Comparison of ENCODE assay signal across 10 mouse cellular contexts in the genomic region with DNA sequence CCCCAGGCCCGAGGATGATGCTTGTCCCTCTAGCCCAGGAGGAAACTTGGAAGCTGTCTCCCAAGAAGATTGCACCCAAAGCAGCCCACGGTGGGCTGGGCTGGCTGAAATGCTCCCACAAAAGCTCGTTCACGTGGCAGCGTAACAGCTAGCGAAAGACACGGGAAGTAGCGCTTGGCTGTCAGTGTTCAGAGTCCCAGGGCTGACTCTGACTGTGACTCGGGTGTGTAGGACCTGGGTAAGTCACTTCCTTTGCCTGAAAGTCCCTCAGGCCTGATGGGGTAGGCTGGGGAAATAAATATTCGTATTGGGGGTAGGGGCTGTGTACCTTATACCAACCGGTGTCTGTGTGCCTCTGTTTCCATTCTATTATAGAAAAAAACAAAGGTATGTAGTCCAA. TPM values are rescaled to one million over a fixed set of nuclear protein-coding genes. Genes with fewer than 3 reads are reported as not detected.
DNase-seq lines count a peak whose midpoint lies in the region; ATAC-seq and TF ChIP-seq lines count a peak whose summit lies in the region.
"Had no signal": no experiment of that assay in that cellular context is flagged by ENCODE, and none has a peak within 500 bp of the region (broad histone marks: within the 10 kb centered on the region; RNA-seq: fewer than 3 reads in every experiment).

No protein-coding gene starts in this region.

- peaks cover 2 to 17% of the 10 kb centered on the region in 2 experiments; a peak in 3 of 4 replicates for H3K4me1 ChIP-seq in heart, embryonic 14.5 days (ENCODE audit: control insufficient read depth in 2 of 2, insufficient read depth in 2 of 2, low read length in 2 of 2)
- H3K4me1 ChIP-seq in embryonic facial prominence, embryonic 15.5 days = peaks cover 23% of the 10 kb centered on the region
- no peaks in the 10 kb centered on the region for H3K4me1 ChIP-seq in liver, embryonic 14.5 days (replicated peaks; ENCODE audit: control insufficient read depth in 2 of 2, insufficient read depth in 2 of 2, low read length in 1 of 2)

- no peak overlapping the region for H3K9ac ChIP-seq in heart, embryonic 14.5 days (ENCODE audit: low read length)
- no peak overlapping the region for H3K9ac ChIP-seq in embryonic facial prominence, embryonic 15.5 days
- H3K9ac ChIP-seq in liver, embryonic 14.5 days (replicated peaks) = no peak overlapping the region

- no peaks in the 10 kb centered on the region for H3K9me3 ChIP-seq in heart, embryonic 14.5 days (ENCODE audit: control insufficient read depth, low read length)
- H3K9me3 ChIP-seq in embryonic facial prominence, embryonic 15.5 days (replicated peaks) = no peaks in the 10 kb centered on the region
- H3K9me3 ChIP-seq in liver, embryonic 14.5 days (ENCODE audit: control insufficient read depth, low read length) = no peaks in the 10 kb centered on the region

- H3K27me3 ChIP-seq in heart, embryonic 14.5 days (ENCODE audit: control insufficient read depth, insufficient read depth, low read length) = peaks cover 70% of the 10 kb centered on the region
- H3K27me3 ChIP-seq in embryonic facial prominence, embryonic 15.5 days = peaks cover 69% of the 10 kb centered on the region
- peaks cover 49% of the 10 kb centered on the region for H3K27me3 ChIP-seq in liver, embryonic 14.5 days (ENCODE audit: control insufficient read depth, insufficient read depth, low read length)

- no peak for ATAC-seq in heart, embryonic 14.5 days (ENCODE audit: insufficient number of reproducible peaks, insufficient read depth, low FRiP score, low read depth)
- ATAC-seq in embryonic facial prominence, embryonic 15.5 days (ENCODE audit: insufficient number of reproducible peaks, low FRiP score, low TSS enrichment, low read depth) = no peak
- no peak for ATAC-seq in liver, embryonic 14.5 days (ENCODE audit: insufficient read depth)

- TF ChIP-seq CTCF in liver, embryonic 14.5 days (IDR thresholded peaks at IDR 0.05; ENCODE audit: low read depth) = no peak
- TF ChIP-seq CTCF in layer of hippocampus, adult 2 months (conservative IDR thresholded peaks at IDR 0.05) = no peak

- WGBS in heart, embryonic 14.5 days = 9% methylated on average over 11 of the region's 11 CpGs
- WGBS in embryonic facial prominence, embryonic 15.5 days = 11% methylated on average over 11 of the region's 11 CpGs
- 4% methylated on average over 11 of the region's 11 CpGs for WGBS in liver, embryonic 14.5 days (ENCODE audit: insufficient replicate concordance)

- peak overlapping the region in 1 of 2 experiments; percentile 46; a peak in 1 of 4 replicates for H3K4me3 ChIP-seq in heart, embryonic 14.5 days (ENCODE audit: control insufficient read depth in 1 of 2, insufficient read depth in 1 of 2, low read depth in 1 of 2, low read length in 2 of 2)
- peak overlapping the region; percentile 43 for H3K4me3 ChIP-seq in embryonic facial prominence, embryonic 15.5 days (replicated peaks)
- H3K4me3 ChIP-seq in liver, embryonic 14.5 days (ENCODE audit: insufficient read depth in 1 of 2, low read depth in 2 of 2, low read length in 2 of 2) = no peak overlapping the region
- no peak overlapping the region for H3K4me3 ChIP-seq in layer of hippocampus, adult 2 months

- DNase-seq in heart, postnatal 36 days = no peak
- peak; percentile 55 for DNase-seq in CD4-positive helper T cell, adult 2 months (ENCODE audit: low read depth, low spot score)
- no peak for DNase-seq in liver, embryonic 14.5 days (ENCODE audit: low read depth in 3 of 3, low spot score in 3 of 3)
- no peak for DNase-seq in layer of hippocampus, adult 2 months (ENCODE audit: low spot score in 2 of 2)
- DNase-seq in adrenal gland, adult (ENCODE audit: inconsistent age in 2 of 2, low spot score in 1 of 2) = no peak
- DNase-seq in ovary, postnatal 14 days (ENCODE audit: low spot score) = no peak
- DNase-seq: adrenal gland, postnatal 25 days; lung, adult 2 months had no signal

- no peaks in the 10 kb centered on the region for H3K36me3 ChIP-seq in heart, embryonic 14.5 days (ENCODE audit: control insufficient read depth, insufficient read depth, low read length)
- no peaks in the 10 kb centered on the region for H3K36me3 ChIP-seq in embryonic facial prominence, embryonic 15.5 days
- H3K36me3 ChIP-seq in liver, embryonic 14.5 days (replicated peaks; ENCODE audit: control insufficient read depth, insufficient read depth, low read depth) = no peaks in the 10 kb centered on the region

- intact Hi-C loops in heart, postnatal 36 days (cut with DNase I) = no loop called here

- no peak for TF ChIP-seq EP300 in liver, embryonic 14.5 days (IDR thresholded peaks at IDR 0.05; ENCODE audit: low read depth)

- H3K4me2 ChIP-seq in heart, embryonic 14.5 days (ENCODE audit: low read length) = peak overlapping the region; percentile 76
- H3K4me2 ChIP-seq in embryonic facial prominence, embryonic 15.5 days (replicated peaks) = peak overlapping the region; percentile 82
- H3K4me2 ChIP-seq in liver, embryonic 14.5 days (ENCODE audit: low read depth) = peak overlapping the region; percentile 38; the same call in 1 of the 2 replicates

- no peak overlapping the region for H3K27ac ChIP-seq in heart, embryonic 14.5 days (replicated peaks in 1 of 2; ENCODE audit: control insufficient read depth in 1 of 2, insufficient read depth in 1 of 2, low read depth in 2 of 2, low read length in 2 of 2)
- H3K27ac ChIP-seq in embryonic facial prominence, embryonic 15.5 days (replicated peaks) = no peak overlapping the region
- H3K27ac ChIP-seq in liver, embryonic 14.5 days = no peak overlapping the region
- no peak overlapping the region for H3K27ac ChIP-seq in layer of hippocampus, adult 2 months

RNA-seq across cellular contexts. Expression of gene Tbx21, which starts 0.7 kb away (rescaled TPM):
- polyA plus RNA-seq in heart, embryonic 14.5 days (2014; fragmentation: Nextera tagmentation; extraction: Ambion mirVana) = 0.08 TPM in 1 of 2 replicates, not detected in the other
- total RNA-seq in heart, postnatal 36 days (2021) = not detected
- polyA plus RNA-seq in embryonic facial prominence, embryonic 15.5 days (2015; fragmentation: Nextera tagmentation; extraction: Ambion mirVana) = 0.07 and 0.15 TPM in 2 replicates
- 0.02 and 0.05 TPM in 2 replicates for polyA plus RNA-seq in liver, embryonic 14.5 days (2012; rRNA removed)
- not detected in 2 replicates for polyA plus RNA-seq in liver, embryonic 14.5 days (2014; fragmentation: Nextera tagmentation; extraction: Ambion mirVana)
- total RNA-seq in layer of hippocampus, adult 2 months (2021) = under 1 TPM; 0.17 to 0.23 TPM

RNA-seq across cellular contexts. Expression of gene Tbkbp1, which starts 35.5 kb away (rescaled TPM):
- 7.1 and 7.3 TPM in 2 replicates for polyA plus RNA-seq in heart, embryonic 14.5 days (2014; fragmentation: Nextera tagmentation; extraction: Ambion mirVana)
- total RNA-seq in heart, postnatal 36 days (2021) = 10 to 100 TPM; 11.0 to 15.3 TPM
- 8.9 and 9.5 TPM in 2 replicates for polyA plus RNA-seq in embryonic facial prominence, embryonic 15.5 days (2015; fragmentation: Nextera tagmentation; extraction: Ambion mirVana)
- 2.4 and 2.6 TPM in 2 replicates for polyA plus RNA-seq in liver, embryonic 14.5 days (2012; rRNA removed)
- polyA plus RNA-seq in liver, embryonic 14.5 days (2014; fragmentation: Nextera tagmentation; extraction: Ambion mirVana) = 0.90 and 1.6 TPM in 2 replicates
- 10 to 100 TPM; 91.8 to 96.9 TPM for total RNA-seq in layer of hippocampus, adult 2 months (2021)
